Mouse (Mus musculus): ENCODE results near the gene Meltf. TPM values are rescaled to one million over a fixed set of nuclear protein-coding genes. Genes with fewer than 3 reads are reported as not detected.

The Meltf gene
- total RNA-seq (2021) (not detected), polyA plus RNA-seq (2012; rRNA removed) (0.23 TPM in 1 of 2 replicates, not detected in the other)
- long read RNA-seq: 0 reads

DNA sequence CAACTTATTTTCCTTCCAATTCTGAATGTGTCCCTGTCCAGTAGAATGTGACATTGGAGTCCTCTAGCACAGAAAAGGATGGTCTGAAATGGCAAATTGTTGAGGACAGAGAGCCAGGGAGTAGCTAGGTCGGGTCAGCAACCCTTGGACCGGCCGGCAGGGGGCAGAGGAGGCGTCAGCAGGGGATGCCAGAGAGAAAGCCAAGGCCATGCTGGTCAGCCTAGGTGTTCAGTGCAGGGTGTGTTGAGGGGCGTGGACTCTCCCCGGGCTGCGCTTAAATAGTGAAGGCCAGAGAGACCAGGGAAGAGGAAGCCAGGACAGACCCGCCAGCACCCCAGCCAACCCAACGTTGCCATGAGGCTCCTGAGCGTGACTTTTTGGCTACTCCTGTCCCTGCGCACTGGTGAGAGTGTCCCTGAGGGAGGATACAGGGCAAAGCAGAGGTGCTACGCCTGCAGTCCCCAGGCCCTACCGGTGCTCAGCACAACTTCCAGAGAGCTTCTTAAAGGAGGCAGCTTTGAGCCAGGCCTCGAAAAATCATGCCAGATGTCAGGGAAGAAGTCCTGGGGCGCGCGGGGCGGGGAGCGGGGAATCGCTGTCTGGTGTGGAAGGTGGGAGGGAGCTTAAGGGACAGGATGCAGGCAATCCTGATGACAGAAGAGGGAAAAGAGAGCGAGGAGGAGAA is at the start of gene Meltf:
TSS of gene Meltf (plus strand) at position 238 of the 685 bp plus-strand sequence.
- intact Hi-C loops (cut with DNase I): loop anchor here (1.0 kb wide), 1 partner anchor 40 kb away; no protein-coding TSS in a partner anchor
- no peak within 1 kb of the TSS for H3K9ac ChIP-seq (ENCODE audit: low read depth, low read length)
- H3K79me2 ChIP-seq (replicated peaks; ENCODE audit: control insufficient read depth, insufficient read depth, low read length): no peaks in the 10 kb centered on the region
- H3K27ac ChIP-seq: no peak within 1 kb of the TSS
- no peaks in the 10 kb centered on the region for H3K36me3 ChIP-seq (ENCODE audit: control insufficient read depth, insufficient read depth, low read length)
- H3K4me3 ChIP-seq: no peak within 1 kb of the TSS
- WGBS: 33% methylated on average over 21 of the region's 21 CpGs
- TF ChIP-seq CTCF (IDR thresholded peaks at IDR 0.05): peak; percentile 88
- no peak for TF ChIP-seq EP300 (IDR thresholded peaks at IDR 0.05; ENCODE audit: insufficient read depth, low read depth, low read length)
- DNase-seq: peak; percentile 52 to 78
- H3K27me3 ChIP-seq (ENCODE audit: control insufficient read depth, insufficient read depth, low read length): no peaks in the 10 kb centered on the region
- H3K4me1 ChIP-seq (ENCODE audit: control insufficient read depth, insufficient read depth, low read length): no peaks in the 10 kb centered on the region

DNA sequence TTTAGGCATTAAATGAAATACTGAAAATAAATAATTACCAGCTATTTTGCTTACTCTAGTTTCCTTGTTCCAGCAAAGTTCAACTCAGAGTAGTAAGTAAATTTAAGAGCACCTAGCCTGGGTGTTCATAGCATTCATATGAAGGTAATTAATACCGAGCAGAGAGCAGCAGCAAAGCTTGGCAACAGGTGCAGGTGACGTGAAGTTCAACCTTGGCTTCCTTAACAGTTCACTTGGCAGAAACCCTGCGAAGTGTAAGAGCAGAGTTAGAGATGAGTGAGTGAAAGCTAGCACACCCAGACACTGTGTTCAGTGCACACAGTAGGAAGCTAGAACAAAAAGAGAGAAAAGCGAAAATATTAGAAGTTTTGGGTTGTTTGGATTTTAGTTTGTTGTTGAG is 47.9 kb upstream of the Meltf start:
- Histone ChIP-seq H3K36me3 (ENCODE audit: control insufficient read depth, insufficient read depth, low read length) (no peaks in the 10 kb centered on the region), H3K27ac (no peak overlapping the region), H3K27me3 (ENCODE audit: control insufficient read depth, insufficient read depth, low read length) (no peaks in the 10 kb centered on the region), H3K4me3 (no peak overlapping the region), H3K9ac (ENCODE audit: low read depth, low read length) (no peak overlapping the region), H3K4me1 (ENCODE audit: control insufficient read depth, insufficient read depth, low read length) (peaks cover 1% of the 10 kb centered on the region), H3K79me2 (replicated peaks; ENCODE audit: control insufficient read depth, insufficient read depth, low read length) (no peaks in the 10 kb centered on the region)
- intact Hi-C loops (cut with DNase I): no loop called here
- 60% methylated on average over 4 of the region's 4 CpGs for WGBS
- TF ChIP-seq EP300 (IDR thresholded peaks at IDR 0.05; ENCODE audit: insufficient read depth, low read depth, low read length) (no peak), CTCF (IDR thresholded peaks at IDR 0.05) (no peak), POLR2A (IDR thresholded peaks at IDR 0.05; ENCODE audit: insufficient read depth, low read depth, low read length) (no peak)
- DNase-seq: no peak

DNA sequence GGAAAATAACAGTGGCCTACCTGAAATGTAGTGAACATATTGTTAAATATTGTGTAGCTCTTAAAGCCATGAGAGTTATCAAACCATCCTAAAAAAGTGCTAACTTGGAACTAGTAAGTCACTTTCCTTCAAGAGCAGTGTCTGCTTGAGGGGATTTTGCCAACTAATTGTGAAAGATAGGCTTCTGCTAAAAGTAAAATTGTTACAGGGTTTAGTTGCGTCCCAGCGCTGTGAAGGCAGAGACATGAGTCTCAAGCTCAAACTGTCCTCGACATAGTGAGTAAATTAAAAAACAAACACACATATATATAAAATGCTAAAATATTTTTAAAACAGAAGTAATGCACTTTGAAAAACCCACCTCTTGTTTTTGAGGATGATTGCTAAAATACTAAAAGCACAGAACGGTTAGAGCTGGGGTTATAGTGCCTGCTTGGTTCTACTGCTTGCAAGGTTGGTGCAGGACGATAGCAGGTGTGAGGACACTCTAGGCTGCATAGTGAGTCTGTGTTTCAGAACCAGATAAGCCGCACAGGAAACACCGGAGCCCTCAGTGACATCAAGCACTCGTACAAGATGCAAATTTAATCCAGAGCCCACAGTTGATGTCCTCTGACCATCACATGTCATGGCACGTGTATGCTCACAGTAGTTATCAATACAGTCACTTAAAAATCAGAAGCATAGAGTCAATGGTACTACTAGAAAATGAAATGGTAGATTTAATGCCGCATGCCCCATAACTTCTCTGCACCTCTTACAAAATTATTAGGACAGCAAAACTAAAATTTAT is 45.8 kb upstream of the Meltf start:
- Histone ChIP-seq H3K79me2 (replicated peaks; ENCODE audit: control insufficient read depth, insufficient read depth, low read length) (no peaks in the 10 kb centered on the region), H3K4me3 (no peak overlapping the region), H3K27ac (no peak overlapping the region), H3K36me3 (ENCODE audit: control insufficient read depth, insufficient read depth, low read length) (no peaks in the 10 kb centered on the region; the same call in 1 of the 2 replicates), H3K27me3 (ENCODE audit: control insufficient read depth, insufficient read depth, low read length) (no peaks in the 10 kb centered on the region), H3K9ac (ENCODE audit: low read depth, low read length) (no peak overlapping the region), H3K4me1 (ENCODE audit: control insufficient read depth, insufficient read depth, low read length) (peaks cover 1% of the 10 kb centered on the region)
- DNase-seq: no peak
- TF ChIP-seq CTCF (IDR thresholded peaks at IDR 0.05) (no peak), EP300 (IDR thresholded peaks at IDR 0.05; ENCODE audit: insufficient read depth, low read depth, low read length) (no peak), POLR2A (IDR thresholded peaks at IDR 0.05; ENCODE audit: insufficient read depth, low read depth, low read length) (no peak)
- WGBS: 79% methylated on average over 10 of the region's 10 CpGs
- intact Hi-C loops (cut with DNase I): no loop called here

DNA sequence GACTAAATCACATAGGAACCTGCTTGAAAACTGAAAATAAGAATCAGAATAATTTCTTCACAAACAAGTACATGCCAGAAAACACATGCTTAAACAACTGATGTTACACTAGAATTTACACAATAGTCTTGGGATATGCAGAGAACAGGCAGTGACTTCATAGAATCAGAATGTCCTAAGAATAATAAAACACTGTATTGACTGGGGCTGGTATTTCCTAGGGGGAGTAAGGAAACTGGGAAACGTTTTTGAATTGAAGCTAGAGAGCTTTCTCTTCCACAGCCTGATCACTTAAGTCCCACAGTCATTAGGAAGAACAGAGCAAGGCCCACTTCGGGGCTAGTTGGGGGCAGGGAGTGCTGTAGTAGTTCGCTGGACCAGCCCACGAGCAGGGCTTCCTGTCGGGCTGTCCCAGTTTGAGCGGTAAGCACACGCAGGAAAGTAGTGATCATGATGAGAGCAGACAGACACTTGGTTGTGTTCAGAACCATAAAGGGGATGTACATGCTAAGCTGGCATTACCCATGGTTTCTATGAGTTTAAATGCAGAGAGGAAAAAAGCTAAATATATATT is 44.5 kb upstream of the Meltf start:
- H3K4me3 ChIP-seq: no peak overlapping the region
- H3K27ac ChIP-seq: peak overlapping the region; percentile 51
- H3K4me1 ChIP-seq (ENCODE audit: control insufficient read depth, insufficient read depth, low read length): peaks cover 1% of the 10 kb centered on the region
- H3K9ac ChIP-seq (ENCODE audit: low read depth, low read length): no peak overlapping the region
- H3K27me3 ChIP-seq (ENCODE audit: control insufficient read depth, insufficient read depth, low read length): no peaks in the 10 kb centered on the region
- peak; percentile 21 to 26 for DNase-seq
- no peaks in the 10 kb centered on the region; the same call in none of the 2 replicates for H3K36me3 ChIP-seq (ENCODE audit: control insufficient read depth, insufficient read depth, low read length)
- no peak for TF ChIP-seq EP300 (IDR thresholded peaks at IDR 0.05; ENCODE audit: insufficient read depth, low read depth, low read length)
- no peak for TF ChIP-seq POLR2A (IDR thresholded peaks at IDR 0.05; ENCODE audit: insufficient read depth, low read depth, low read length)
- TF ChIP-seq CTCF (IDR thresholded peaks at IDR 0.05): no peak
- H3K79me2 ChIP-seq (replicated peaks; ENCODE audit: control insufficient read depth, insufficient read depth, low read length): no peaks in the 10 kb centered on the region
- intact Hi-C loops (cut with DNase I): no loop called here
- WGBS: 32% methylated on average over 7 of the region's 7 CpGs

DNA sequence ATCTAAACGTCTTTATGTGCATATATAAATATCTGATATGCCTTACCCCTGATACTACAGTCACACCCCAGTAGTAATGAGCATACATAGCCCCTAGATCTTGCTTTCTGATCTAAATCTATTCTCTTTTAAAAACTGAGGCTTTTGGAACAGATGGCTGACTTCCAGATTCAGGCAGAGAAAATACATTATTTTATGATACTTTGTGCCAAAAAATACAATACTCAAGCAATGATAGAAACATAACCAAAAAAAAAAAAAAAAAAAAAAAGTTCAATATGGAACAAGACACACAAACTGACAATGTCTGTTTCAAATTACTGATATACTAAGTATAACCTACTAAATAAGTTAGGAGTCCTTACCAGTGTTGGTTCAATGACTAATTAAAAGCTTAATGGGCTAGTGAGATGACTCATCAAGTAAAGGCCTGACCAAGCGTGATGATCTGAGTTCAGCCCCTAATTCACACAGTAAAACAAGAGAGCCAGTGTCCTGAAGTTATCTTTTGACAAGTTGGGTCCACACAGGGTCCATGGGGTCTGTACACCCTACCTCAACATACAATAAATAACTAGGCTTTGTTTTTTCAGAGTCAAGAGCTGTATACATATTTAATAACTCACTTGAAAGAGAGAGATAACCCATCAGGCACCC is 43.8 kb upstream of the Meltf start:
- 67% methylated on average over 2 of the region's 2 CpGs for WGBS
- Histone ChIP-seq H3K36me3 (ENCODE audit: control insufficient read depth, insufficient read depth, low read length) (no peaks in the 10 kb centered on the region; the same call in none of the 2 replicates), H3K4me3 (no peak overlapping the region), H3K79me2 (replicated peaks; ENCODE audit: control insufficient read depth, insufficient read depth, low read length) (no peaks in the 10 kb centered on the region), H3K4me1 (ENCODE audit: control insufficient read depth, insufficient read depth, low read length) (peaks cover 1% of the 10 kb centered on the region), H3K9ac (ENCODE audit: low read depth, low read length) (no peak overlapping the region), H3K27ac (peak overlapping the region; percentile 51), H3K27me3 (ENCODE audit: control insufficient read depth, insufficient read depth, low read length) (no peaks in the 10 kb centered on the region)
- DNase-seq: no peak
- intact Hi-C loops (cut with DNase I): no loop called here
- TF ChIP-seq EP300 (IDR thresholded peaks at IDR 0.05; ENCODE audit: insufficient read depth, low read depth, low read length) (no peak), POLR2A (IDR thresholded peaks at IDR 0.05; ENCODE audit: insufficient read depth, low read depth, low read length) (no peak), CTCF (IDR thresholded peaks at IDR 0.05) (no peak)

Data from heart, adult 2 months (tissue).